Mouse (Mus musculus): ENCODE results near the gene Slc7a8.

DNA sequence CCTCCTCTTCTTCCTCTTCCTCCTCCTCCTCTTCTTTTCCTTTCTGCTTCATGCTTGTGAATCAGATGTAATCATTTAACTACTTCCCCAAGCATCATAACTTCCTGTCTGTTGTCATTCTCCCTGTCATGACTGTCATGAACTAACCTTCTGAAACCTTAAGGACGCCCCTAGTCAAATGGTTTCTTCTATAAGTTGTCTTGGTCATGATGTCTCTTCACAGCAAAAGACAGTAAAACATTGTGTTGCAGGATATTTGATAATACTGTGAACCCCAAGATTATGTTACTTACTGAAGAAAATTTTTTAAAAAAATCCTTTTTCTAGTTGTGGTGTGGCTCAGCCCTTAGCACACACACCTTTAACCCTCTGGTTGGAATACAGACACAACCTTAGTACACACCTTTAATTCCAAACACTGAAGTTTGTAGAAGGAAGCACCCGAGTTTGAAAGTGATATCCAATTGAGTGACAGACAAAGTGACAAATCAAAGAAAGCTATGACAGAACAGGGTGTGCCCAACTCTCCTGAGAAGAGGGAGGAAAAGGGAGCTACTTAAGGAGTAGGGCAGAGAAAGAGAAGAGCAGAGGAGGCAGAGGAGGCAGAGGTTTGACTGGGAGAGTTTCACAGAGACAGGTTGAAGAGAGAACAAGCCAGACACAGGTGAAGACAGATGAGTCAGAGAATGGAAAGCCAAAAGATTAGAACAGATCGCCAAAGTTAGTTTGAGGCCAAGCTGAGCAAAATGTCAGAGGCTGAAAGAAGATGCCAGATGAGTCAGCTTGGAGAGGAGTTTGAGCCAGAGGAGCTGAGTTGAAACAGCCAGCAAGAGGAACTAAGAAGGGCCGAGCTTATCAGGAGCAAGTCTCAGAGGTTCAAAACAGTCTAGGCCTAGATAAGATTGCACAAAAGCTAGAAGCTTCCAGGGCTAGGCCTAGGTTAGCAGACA lies 27.2 kb upstream of the Slc7a8 start:
- TF ChIP-seq CTCF (IDR thresholded peaks at IDR 0.05; ENCODE audit: control insufficient read depth, insufficient read depth, low read length): no peak
- no peak for TF ChIP-seq POLR2A (IDR thresholded peaks at IDR 0.05; ENCODE audit: borderline replicate concordance, control insufficient read depth, low read depth, low read length)

Data from bone marrow, adult 2 months (tissue).